Comparison of ENCODE assay signal across 21 mouse cellular contexts in genomic region chr7:57341910-57342309, GRCm38 (mm10). TPM values are rescaled to one million over a fixed set of nuclear protein-coding genes. Genes with fewer than 3 reads are reported as not detected.
"Had no signal": no experiment of that assay in that cellular context is flagged by ENCODE, and none has a peak within 500 bp of the region (broad histone marks: within the 10 kb centered on the region; RNA-seq: fewer than 3 reads in every experiment).

No protein-coding gene starts in this region.

- H3K9me3 ChIP-seq: kidney, embryonic 15.5 days; limb, embryonic 12.5 days; limb, embryonic 15.5 days; stomach, embryonic 15.5 days had no signal

- H3K4me1 ChIP-seq: kidney, embryonic 15.5 days; limb, embryonic 12.5 days; limb, embryonic 15.5 days; stomach, embryonic 15.5 days had no signal

- H3K9ac ChIP-seq: kidney, embryonic 15.5 days; limb, embryonic 12.5 days; limb, embryonic 15.5 days; liver, embryonic 14.5 days; liver, postnatal 0 days; lung, embryonic 14.5 days; stomach, embryonic 15.5 days had no signal

- ATAC-seq: inflammation-experienced regulatory T-cells, adult 6 months; liver, postnatal 0 days; lung, postnatal 0 days had no signal

- H3K4me2 ChIP-seq: kidney, embryonic 15.5 days; limb, embryonic 12.5 days; limb, embryonic 15.5 days; liver, embryonic 11.5 days; lung, embryonic 14.5 days; stomach, embryonic 15.5 days had no signal

- H3K27ac ChIP-seq: kidney, embryonic 15.5 days; left cerebral cortex, adult 2 months; limb, embryonic 12.5 days; limb, embryonic 15.5 days; liver, embryonic 14.5 days; macrophage; stomach, embryonic 15.5 days had no signal

- H3K36me3 ChIP-seq: kidney, embryonic 15.5 days; limb, embryonic 12.5 days; limb, embryonic 15.5 days; stomach, embryonic 15.5 days had no signal

- DNase-seq: kidney, adult 18-20 months; kidney, postnatal 14 days; layer of hippocampus, postnatal 36 days; left cerebral cortex, postnatal 4 days; liver, postnatal 0 days; lung, embryonic 14.5 days; midbrain, embryonic 14.5 days; right cerebral cortex, postnatal 25 days; spleen, adult 18-20 months; thymus, postnatal 25 days had no signal

- H3K4me3 ChIP-seq: kidney, embryonic 15.5 days; left cerebral cortex, adult 2 months; limb, embryonic 12.5 days; limb, embryonic 15.5 days; stomach, embryonic 15.5 days had no signal

- H3K27me3 ChIP-seq: kidney, embryonic 15.5 days; limb, embryonic 12.5 days; limb, embryonic 15.5 days; stomach, embryonic 15.5 days had no signal

RNA-seq across cellular contexts. Expression of gene Gabrg3, which starts 45.1 kb away (rescaled TPM):
- total RNA-seq: megakaryocyte, adult 5-6 weeks had no signal
- polyA plus RNA-seq: inflammation-experienced regulatory T-cells, adult 6 months; liver, postnatal 0 days; macrophage had no signal
